Mouse (Mus musculus) gastrocnemius, adult 8-10 months (tissue): ENCODE data around the gene Eea1. TPM values are rescaled to one million over a fixed set of nuclear protein-coding genes. Genes with fewer than 3 reads are reported as not detected.
"Not testable (repeated sequence)": the region's sequence is repeated elsewhere in the genome, so short reads cannot be mapped to it uniquely, and the experiment has no call there.

Experiments used
- DNase-seq, 2 experiments: peaks; one replicate each; pipeline ENCODE4 v3.0.0; 2022; ENCODE audit warnings: low spot score in 2 of 2
- total RNA-seq, 4 experiments: library from RNA; stranded (reverse); gene quantifications; 2 replicates each; pipeline ENCODE4 v1.2.4; 2022

Eea1 gene
- total RNA-seq, 4 experiments from 2014 or later: 19.7 to 26.8 (median 22.9) TPM

- no peak for DNase-seq
These were observed 107.6 kb downstream of the Eea1 start for GRCm38 (mm10) chr10:96047960-96048536.

- no peak for DNase-seq
These were observed 108.1 kb downstream of the Eea1 start for GRCm38 (mm10) chr10:96048550-96048949.

GRCm38 (mm10) chr10:96067347-96067746 lies 126.9 kb downstream of the Eea1 start:
- no peak for DNase-seq

- no peak for DNase-seq
These were observed 133.9 kb downstream of the Eea1 start for GRCm38 (mm10) chr10:96074386-96074785.

- DNase-seq: no peak
These were observed 135.0 kb downstream of the Eea1 start for GRCm38 (mm10) chr10:96075403-96075802.

- peak in 1 of 2 experiments; percentile 20 for DNase-seq
These were observed 135.4 kb downstream of the Eea1 start for GRCm38 (mm10) chr10:96075880-96076279.

GRCm38 (mm10) chr10:96076461-96076860 lies 136.0 kb downstream of the Eea1 start:
- no peak for DNase-seq

GRCm38 (mm10) chr10:96077480-96078066 lies 137.1 kb downstream of the Eea1 start:
- not testable (repeated sequence) for DNase-seq

- no peak for DNase-seq
These were observed 139.4 kb downstream of the Eea1 start for GRCm38 (mm10) chr10:96079823-96080222.

GRCm38 (mm10) chr10:96080440-96081381 lies 140.3 kb downstream of the Eea1 start:
- no peak for DNase-seq

- DNase-seq: no peak
These were observed 141.8 kb downstream of the Eea1 start for GRCm38 (mm10) chr10:96082203-96082602.

GRCm38 (mm10) chr10:96089744-96090143 lies 149.3 kb downstream of the Eea1 start:
- no peak for DNase-seq

GRCm38 (mm10) chr10:96090388-96090787 lies 149.9 kb downstream of the Eea1 start:
- DNase-seq: no peak

- DNase-seq: no peak
These were observed 153.6 kb downstream of the Eea1 start for GRCm38 (mm10) chr10:96093890-96094531.

- DNase-seq: no peak
These were observed 154.1 kb downstream of the Eea1 start for GRCm38 (mm10) chr10:96094559-96094958.

Other genes with a start within 250 kb of the Eea1 start
- 1 to 10 TPM in 2 of 4 experiments, under 1 TPM in 2; 0.32 to 2.0 (median 1.4) TPM for gene Gm33543, start 97.7 kb upstream of the Eea1 start, total RNA-seq
- gene Gm5426, start 196.0 kb downstream of the Eea1 start, total RNA-seq: not detected